Comparison of ENCODE assay signal across 8 mouse cellular contexts in the genomic region with DNA sequence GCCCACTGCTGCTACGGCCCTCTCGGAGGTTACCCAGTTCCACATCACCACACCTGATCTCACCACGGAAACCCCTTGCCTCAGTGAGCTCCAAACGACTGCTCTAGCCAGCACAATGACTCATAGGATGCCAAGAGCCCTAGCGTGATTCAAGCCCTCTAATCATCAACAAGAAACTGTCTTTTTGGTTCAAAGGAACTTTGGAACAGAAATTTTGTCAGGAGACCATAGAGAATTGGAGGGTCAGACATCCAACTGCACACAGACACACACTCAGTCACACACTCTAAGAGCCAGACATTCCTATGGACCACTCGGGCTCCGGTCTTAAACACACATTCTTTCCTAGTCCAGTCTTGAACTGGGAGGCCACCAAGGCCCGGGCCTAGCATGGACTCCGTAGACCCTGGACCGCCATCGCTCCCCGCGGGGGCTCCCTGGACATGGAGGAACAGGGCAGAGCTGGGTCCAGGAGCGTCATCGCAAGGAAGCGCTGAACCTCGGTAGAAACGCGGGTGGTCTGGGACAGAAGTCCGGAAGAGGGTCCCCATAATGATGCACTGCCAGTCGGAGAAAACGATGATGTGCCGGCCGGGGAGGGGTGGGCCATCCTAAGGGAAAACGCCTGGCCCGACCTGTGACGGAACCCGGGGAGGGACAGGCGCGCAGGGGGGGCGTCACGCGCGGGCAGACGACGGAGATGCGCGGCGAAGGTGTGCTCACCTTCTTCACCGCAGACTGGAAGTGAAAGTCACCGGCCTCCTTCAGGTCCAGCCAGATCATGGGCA. TPM values are rescaled to one million over a fixed set of nuclear protein-coding genes. Genes with fewer than 3 reads are reported as not detected.
A peak's percentile ranks its signal among the peaks of the same experiment; 100 is the strongest.
DNase-seq lines count a peak whose midpoint lies in the region; ATAC-seq and TF ChIP-seq lines count a peak whose summit lies in the region.

No protein-coding gene starts in this region.

- peak overlapping the region; percentile 86 for H3K9ac ChIP-seq in heart, embryonic 11.5 days (ENCODE audit: low read depth, low read length)
- H3K9ac ChIP-seq in forebrain, embryonic 12.5 days = peak overlapping the region; percentile 89
- peak overlapping the region; percentile 87 for H3K9ac ChIP-seq in limb, embryonic 15.5 days

- H3K27ac ChIP-seq in heart, embryonic 11.5 days (ENCODE audit: low read depth, low read length) = peak overlapping the region; percentile 73
- peak overlapping the region; percentile 80 for H3K27ac ChIP-seq in forebrain, embryonic 12.5 days
- H3K27ac ChIP-seq in limb, embryonic 15.5 days = peak overlapping the region; percentile 87
- H3K27ac ChIP-seq in small intestine, adult 2 months (ENCODE audit: insufficient read depth, low read depth, low read length) = no peak overlapping the region

- no peaks in the 10 kb centered on the region for H3K36me3 ChIP-seq in heart, embryonic 11.5 days (ENCODE audit: control insufficient read depth, insufficient read depth, low read length)
- no peaks in the 10 kb centered on the region; the same call in 1 of the 2 replicates for H3K36me3 ChIP-seq in forebrain, embryonic 12.5 days (replicated peaks)
- H3K36me3 ChIP-seq in limb, embryonic 15.5 days = 0 out of 2 replicates have a peak, but pooled peaks cover 8% of the 10 kb centered on the region
- H3K36me3 ChIP-seq in small intestine, adult 2 months (ENCODE audit: control insufficient read depth, insufficient read depth, low read length) = 0 out of 2 replicates have a peak, but pooled peaks cover 2% of the 10 kb centered on the region

- TF ChIP-seq CTCF in small intestine, adult 2 months (IDR thresholded peaks at IDR 0.05; ENCODE audit: extremely low read depth, insufficient read length, insufficient replicate concordance, low read depth, low read length) = no peak

- no peaks in the 10 kb centered on the region for H3K9me3 ChIP-seq in heart, embryonic 11.5 days (replicated peaks; ENCODE audit: control insufficient read depth, low read length)
- no peaks in the 10 kb centered on the region for H3K9me3 ChIP-seq in forebrain, embryonic 12.5 days
- no peaks in the 10 kb centered on the region for H3K9me3 ChIP-seq in limb, embryonic 15.5 days

- H3K27me3 ChIP-seq in heart, embryonic 11.5 days (ENCODE audit: control insufficient read depth, insufficient read depth, low read length) = no peaks in the 10 kb centered on the region
- 0 out of 2 replicates have a peak, but pooled peaks cover 2% of the 10 kb centered on the region for H3K27me3 ChIP-seq in forebrain, embryonic 12.5 days
- no peaks in the 10 kb centered on the region for H3K27me3 ChIP-seq in limb, embryonic 15.5 days
- no peaks in the 10 kb centered on the region for H3K27me3 ChIP-seq in small intestine, adult 2 months (ENCODE audit: control insufficient read depth, insufficient read depth, low read length)

- ATAC-seq in heart, embryonic 11.5 days (replicated peaks; ENCODE audit: insufficient number of reproducible peaks, low FRiP score, low TSS enrichment) = peak; percentile 58
- peak; percentile 56 for ATAC-seq in forebrain, embryonic 12.5 days (ENCODE audit: low FRiP score)
- peak; percentile 66; the same call in 1 of the 2 replicates for ATAC-seq in limb, embryonic 15.5 days (ENCODE audit: insufficient number of reproducible peaks, low FRiP score, low TSS enrichment, low read depth)

- intact Hi-C loops in heart, postnatal 14 days (cut with DNase I) = loop anchor here (5.0 kb wide), 1 partner anchor 75 kb away; the partner anchor contains the start of gene Scap

- 1% methylated on average over 40 of the region's 41 CpGs for WGBS in heart, embryonic 11.5 days (ENCODE audit: insufficient replicate concordance)
- WGBS in forebrain, embryonic 12.5 days = 2% methylated on average over 41 of the region's 41 CpGs
- WGBS in limb, embryonic 15.5 days = 1% methylated on average over 41 of the region's 41 CpGs
- 1% methylated on average over 40 of the region's 41 CpGs for WGBS in small intestine, adult 2 months

- H3K4me2 ChIP-seq in heart, embryonic 11.5 days = peak overlapping the region; percentile 78
- peak overlapping the region; percentile 75 for H3K4me2 ChIP-seq in forebrain, embryonic 12.5 days
- peak overlapping the region; percentile 81 for H3K4me2 ChIP-seq in limb, embryonic 15.5 days

- DNase-seq in heart, postnatal 14 days = no peak
- DNase-seq in 3T3-L1 (ENCODE audit: low read depth, low spot score) = peak; percentile 67
- peak; percentile 38 for DNase-seq in R1 (ENCODE audit: low read depth, low spot score)
- DNase-seq in urinary bladder, postnatal 14 days (ENCODE audit: low spot score) = no peak

- H3K4me3 ChIP-seq in heart, embryonic 11.5 days (ENCODE audit: low read depth, low read length) = peak overlapping the region; percentile 92
- H3K4me3 ChIP-seq in forebrain, embryonic 12.5 days (replicated peaks) = peak overlapping the region; percentile 85
- peak overlapping the region; percentile 96 for H3K4me3 ChIP-seq in limb, embryonic 15.5 days
- peak overlapping the region; percentile 74 for H3K4me3 ChIP-seq in small intestine, adult 2 months (ENCODE audit: low read depth, low read length)

- no peak for TF ChIP-seq POLR2A in small intestine, adult 2 months (IDR thresholded peaks at IDR 0.05; ENCODE audit: low read depth, low read length)

- H3K4me1 ChIP-seq in heart, embryonic 11.5 days (ENCODE audit: control insufficient read depth, insufficient read depth, low read length) = peaks cover 7% of the 10 kb centered on the region
- H3K4me1 ChIP-seq in forebrain, embryonic 12.5 days = peaks cover 24% of the 10 kb centered on the region
- H3K4me1 ChIP-seq in limb, embryonic 15.5 days = peaks cover 12% of the 10 kb centered on the region
- peaks cover 4% of the 10 kb centered on the region for H3K4me1 ChIP-seq in small intestine, adult 2 months (ENCODE audit: control insufficient read depth, insufficient read depth, insufficient read length, low read length)

RNA-seq across cellular contexts. Expression of gene Ptpn23, which starts 0.5 kb away (rescaled TPM):
- polyA plus RNA-seq in heart, embryonic 11.5 days (2014; fragmentation: Nextera tagmentation; extraction: Ambion mirVana) = 11.7 and 14.1 TPM in 2 replicates
- 10 to 100 TPM; 15.4 to 17.6 TPM for total RNA-seq in heart, postnatal 14 days (2021)
- polyA plus RNA-seq in forebrain, embryonic 12.5 days (2016; fragmentation: Nextera tagmentation; extraction: Ambion mirVana) = 20.4 and 20.9 TPM in 2 replicates
- polyA plus RNA-seq in limb, embryonic 15.5 days (2015; fragmentation: Nextera tagmentation; extraction: Ambion mirVana) = 16.5 and 17.1 TPM in 2 replicates
- 23.4 and 34.4 TPM in 2 replicates for polyA plus RNA-seq in small intestine, adult 2 months (2012; rRNA removed)

RNA-seq across cellular contexts. Expression of gene Ngp, which starts 12.0 kb away (rescaled TPM):
- polyA plus RNA-seq in heart, embryonic 11.5 days (2014; fragmentation: Nextera tagmentation; extraction: Ambion mirVana) = 0.42 and 1.6 TPM in 2 replicates
- total RNA-seq in heart, postnatal 14 days (2021) = 1 to 10 TPM in 1 of 2 experiments, under 1 TPM in 1; 0.69 to 1.5 TPM
- polyA plus RNA-seq in forebrain, embryonic 12.5 days (2016; fragmentation: Nextera tagmentation; extraction: Ambion mirVana) = 1.2 and 2.2 TPM in 2 replicates
- polyA plus RNA-seq in limb, embryonic 15.5 days (2015; fragmentation: Nextera tagmentation; extraction: Ambion mirVana) = 4.2 and 9.6 TPM in 2 replicates
- polyA plus RNA-seq in small intestine, adult 2 months (2012; rRNA removed) = 0.65 TPM in 1 of 2 replicates, not detected in the other

Comparison
In these comparisons a context has a peak if more than half of its experiments do, and no peak if none do; other contexts are left out.
1. DNase-seq: peak in 3T3-L1 (single experiment) and R1 (single experiment); none in heart, postnatal 14 days (0 of 2) and urinary bladder, postnatal 14 days (single experiment).
2. Peak in every context shown above with its lines, with median percentiles within 50 percentile points of each other: ATAC-seq, H3K4me2 ChIP-seq, H3K4me3 ChIP-seq and H3K9ac ChIP-seq.